Mouse (Mus musculus): ENCODE measurements around the gene Lsmem1. TPM values are rescaled to one million over a fixed set of nuclear protein-coding genes. Genes with fewer than 3 reads are reported as not detected.
"Not testable (repeated sequence)": the region's sequence is repeated elsewhere in the genome, so short reads cannot be mapped to it uniquely, and the experiment has no call there.

Lsmem1 gene
- polyA plus RNA-seq, 1 experiment from 2014 or later, result not detected

DNA sequence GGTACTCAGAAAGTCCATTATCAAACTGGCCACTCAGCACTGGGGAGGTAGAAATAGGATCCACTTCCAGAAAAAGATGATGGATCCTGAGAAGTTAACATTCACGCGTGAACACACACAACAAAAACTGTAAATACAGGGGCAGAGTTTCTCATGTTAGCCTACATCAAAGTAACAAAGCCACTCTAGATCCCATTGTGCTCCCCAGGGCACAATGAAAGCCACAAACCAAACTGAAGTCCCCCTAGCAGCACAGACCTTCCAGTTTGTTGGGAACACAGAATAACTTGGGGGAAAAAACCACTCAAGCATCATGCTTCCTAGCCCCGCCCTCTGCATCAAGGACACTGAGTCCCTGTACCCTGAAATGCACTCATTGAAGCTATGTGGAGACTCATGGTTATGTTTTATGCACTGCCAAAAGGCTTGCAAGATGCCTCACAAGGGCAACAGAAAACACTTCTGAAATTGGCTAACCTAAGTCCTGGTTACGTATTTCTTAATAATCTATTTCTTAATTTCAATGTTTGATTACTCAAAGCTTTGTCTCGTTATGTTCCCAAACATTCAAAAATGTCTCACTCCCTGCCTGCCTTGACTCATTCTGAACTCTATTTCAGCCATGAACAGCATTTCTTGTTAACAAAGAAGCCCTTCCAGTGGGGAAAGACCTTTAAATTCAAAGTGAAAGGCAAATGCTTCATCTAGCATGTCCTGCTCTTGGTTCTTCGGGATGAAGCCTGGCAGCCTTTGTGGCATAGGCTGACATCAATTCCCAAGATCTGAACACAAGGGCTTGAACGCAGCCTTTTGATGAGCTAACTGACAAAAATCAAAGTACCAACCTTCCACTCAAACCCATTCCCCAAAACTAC, 3.1 kb upstream of the Lsmem1 start:
- Histone ChIP-seq H3K27ac (no peak overlapping the region; the same call in 1 of the 2 replicates), H3K4me2 (replicated peaks) (no peak overlapping the region), H3K36me3 (peaks cover 52% of the 10 kb centered on the region), H3K4me3 (replicated peaks) (no peak overlapping the region), H3K27me3 (no peaks in the 10 kb centered on the region), H3K9ac (replicated peaks) (no peak overlapping the region), H3K4me1 (replicated peaks) (no peaks in the 10 kb centered on the region), H3K9me3 (no peaks in the 10 kb centered on the region)
- WGBS, result 92% methylated on average over 7 of the region's 7 CpGs
- ATAC-seq, result no peak

DNA sequence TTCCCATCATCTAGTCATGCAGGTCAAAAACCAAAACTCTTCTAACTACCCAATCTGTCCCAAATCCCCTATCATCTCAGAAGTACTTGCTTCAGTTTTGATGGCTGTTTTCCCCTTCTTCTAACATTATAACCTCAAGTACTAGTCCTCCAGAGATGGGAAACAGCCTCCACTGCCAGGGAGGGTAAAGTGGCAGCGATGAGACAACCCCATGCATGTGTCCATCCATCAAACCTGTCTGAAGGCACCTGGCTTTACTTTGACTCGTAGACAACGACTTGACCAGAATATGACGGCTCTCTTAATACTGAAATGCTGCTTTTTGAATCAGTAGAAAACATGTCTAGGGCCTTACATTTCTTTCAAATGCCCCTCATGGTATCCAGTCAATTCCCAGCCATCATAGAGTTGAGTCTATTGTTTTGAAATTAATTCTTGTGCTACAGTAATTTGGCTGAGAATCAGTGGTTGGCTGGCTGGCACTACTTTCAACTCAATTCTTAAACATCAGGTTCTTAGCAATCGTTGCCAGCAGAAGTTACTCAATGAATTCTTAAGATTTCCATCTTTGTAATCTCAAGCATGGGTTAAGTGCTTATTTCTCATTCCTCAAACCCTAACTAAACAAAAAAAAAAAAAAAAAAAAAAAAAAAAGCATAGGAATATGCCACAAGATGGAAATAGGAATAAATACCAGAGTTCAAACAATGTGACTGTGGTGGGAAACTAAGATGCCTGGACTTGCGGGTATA, 1.4 kb upstream of the Lsmem1 start:
- H3K4me2 ChIP-seq (replicated peaks), result no peak overlapping the region
- 93% methylated on average over 6 of the region's 6 CpGs for WGBS
- no peaks in the 10 kb centered on the region for H3K9me3 ChIP-seq
- ATAC-seq, result no peak
- no peaks in the 10 kb centered on the region for H3K4me1 ChIP-seq (replicated peaks)
- peaks cover 38% of the 10 kb centered on the region for H3K36me3 ChIP-seq
- no peak overlapping the region for H3K4me3 ChIP-seq (replicated peaks)
- H3K9ac ChIP-seq (replicated peaks), result no peak overlapping the region
- no peak overlapping the region for H3K27ac ChIP-seq
- H3K27me3 ChIP-seq, result no peaks in the 10 kb centered on the region

DNA sequence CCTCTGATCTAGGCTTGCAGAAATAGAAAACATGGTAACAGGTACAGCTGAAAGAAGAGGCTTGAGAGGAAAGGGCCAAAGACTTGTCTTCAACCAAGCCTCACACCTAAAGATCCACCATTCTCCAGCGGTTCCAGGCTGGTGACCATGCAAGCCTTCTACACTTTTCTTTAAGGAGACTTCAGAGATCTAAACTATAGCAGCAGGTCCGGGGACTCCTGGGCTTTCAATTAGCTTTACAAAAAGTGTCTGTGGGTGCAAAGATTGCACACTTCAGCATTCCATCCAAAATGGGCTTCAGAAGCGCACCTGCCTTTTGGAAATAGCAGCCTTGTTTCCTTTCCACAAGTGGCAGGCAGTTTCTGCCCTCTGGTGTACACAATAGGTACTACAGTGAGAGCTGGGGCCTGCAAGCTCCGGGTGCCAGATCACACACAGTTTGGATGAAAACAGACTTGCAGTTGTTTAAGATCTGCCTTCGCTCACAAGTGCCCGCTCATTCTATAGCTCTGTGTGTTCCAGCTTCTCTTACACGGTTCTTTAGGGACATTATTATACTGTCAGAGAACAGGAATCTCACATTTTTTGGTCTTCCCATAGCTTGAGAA, 609 bp upstream of the Lsmem1 start:
- Histone ChIP-seq H3K36me3 (peaks cover 30% of the 10 kb centered on the region), H3K4me1 (replicated peaks) (no peaks in the 10 kb centered on the region), H3K9me3 (no peaks in the 10 kb centered on the region), H3K4me3 (replicated peaks) (no peak overlapping the region), H3K9ac (replicated peaks) (no peak overlapping the region), H3K4me2 (replicated peaks) (no peak overlapping the region), H3K27ac (no peak overlapping the region), H3K27me3 (no peaks in the 10 kb centered on the region)
- ATAC-seq, result peak; percentile 27; the same call in 1 of the 2 replicates
- 54% methylated on average over 7 of the region's 7 CpGs for WGBS

DNA sequence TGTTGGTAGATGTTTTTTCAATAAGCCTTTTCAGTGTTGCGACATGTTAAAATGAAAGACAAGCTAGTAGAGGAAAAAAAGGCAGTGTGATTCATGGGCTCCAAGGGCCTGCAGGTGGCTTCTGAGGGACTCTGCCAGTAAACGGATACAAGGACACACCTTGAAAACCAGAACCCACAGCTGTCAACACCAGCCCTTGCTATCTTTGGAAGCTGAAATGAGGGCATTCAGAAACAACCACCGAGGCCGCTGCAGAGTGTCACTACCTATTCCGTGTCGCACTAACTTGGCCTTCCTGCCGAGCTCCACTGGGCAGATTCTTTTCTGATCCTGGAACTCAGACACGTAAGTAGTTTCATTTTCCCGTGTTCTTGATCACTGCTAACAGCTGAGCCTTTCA, 863 bp downstream of the Lsmem1 start:
- WGBS, result 86% methylated on average over 9 of the region's 9 CpGs
- Histone ChIP-seq H3K9ac (replicated peaks) (no peak overlapping the region), H3K4me2 (replicated peaks) (no peak overlapping the region)

DNA sequence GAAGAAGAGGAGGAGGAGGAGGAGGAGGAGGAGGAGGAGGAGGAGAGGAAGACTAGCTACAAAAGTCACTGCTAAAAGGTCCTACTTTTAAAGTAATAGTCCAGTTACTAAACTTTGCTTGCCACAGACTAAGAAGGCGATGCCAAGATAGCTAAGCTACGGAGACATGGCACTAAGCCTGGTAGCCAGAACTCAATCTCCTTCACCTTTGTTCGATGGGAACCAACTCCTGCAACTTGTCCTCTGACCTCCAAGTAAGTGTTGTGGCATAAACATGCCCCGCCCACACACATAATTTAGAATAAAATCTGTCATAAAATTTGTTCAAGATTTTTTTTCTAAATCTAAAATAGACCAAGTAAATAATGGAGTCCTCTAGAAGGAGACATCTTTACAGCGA, 1.3 kb downstream of the Lsmem1 start:
- no peaks in the 10 kb centered on the region for H3K4me1 ChIP-seq (replicated peaks)
- no peak for ATAC-seq
- H3K4me2 ChIP-seq (replicated peaks), result no peak overlapping the region
- WGBS, result 93% methylated on average over 5 of the region's 5 CpGs
- no peaks in the 10 kb centered on the region for H3K27me3 ChIP-seq
- H3K27ac ChIP-seq, result no peak overlapping the region
- no peak overlapping the region for H3K4me3 ChIP-seq (replicated peaks)
- H3K36me3 ChIP-seq, result peaks cover 15% of the 10 kb centered on the region
- no peak overlapping the region for H3K9ac ChIP-seq (replicated peaks)
- no peaks in the 10 kb centered on the region for H3K9me3 ChIP-seq

More for the DNA sequence above, 863 bp downstream of the Lsmem1 start:
- no peak overlapping the region for H3K4me3 ChIP-seq (replicated peaks)
- ATAC-seq, result no peak
- H3K27ac ChIP-seq, result no peak overlapping the region
- H3K36me3 ChIP-seq, result peaks cover 15% of the 10 kb centered on the region
- no peaks in the 10 kb centered on the region for H3K27me3 ChIP-seq
- H3K9me3 ChIP-seq, result no peaks in the 10 kb centered on the region
- H3K4me1 ChIP-seq (replicated peaks), result no peaks in the 10 kb centered on the region

DNA sequence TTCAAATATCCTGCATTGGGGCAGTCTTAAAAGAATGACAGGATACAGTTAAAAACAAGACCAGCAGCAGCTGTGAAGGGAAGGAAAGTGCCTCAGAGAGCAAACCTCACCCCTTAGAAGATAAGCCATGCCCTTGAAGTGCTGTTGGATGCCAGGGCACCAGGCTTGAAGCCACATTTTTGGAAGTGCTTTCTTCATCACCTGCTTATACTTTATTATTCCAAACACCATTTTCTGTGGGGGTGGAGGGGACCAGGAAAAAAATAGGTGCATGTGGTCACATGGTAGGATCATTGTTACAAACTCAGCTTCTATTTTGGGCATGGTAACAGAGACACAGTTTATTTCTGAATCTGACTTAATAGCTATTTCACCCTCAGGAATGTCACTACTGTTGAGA, 1.8 kb downstream of the Lsmem1 start:
- no peaks in the 10 kb centered on the region for H3K27me3 ChIP-seq
- no peaks in the 10 kb centered on the region for H3K4me1 ChIP-seq (replicated peaks)
- no peak overlapping the region for H3K4me3 ChIP-seq (replicated peaks)
- no peaks in the 10 kb centered on the region for H3K9me3 ChIP-seq
- H3K9ac ChIP-seq (replicated peaks), result no peak overlapping the region
- H3K27ac ChIP-seq, result no peak overlapping the region
- no peak for ATAC-seq
- no peak overlapping the region for H3K4me2 ChIP-seq (replicated peaks)
- peaks cover 11% of the 10 kb centered on the region for H3K36me3 ChIP-seq

DNA sequence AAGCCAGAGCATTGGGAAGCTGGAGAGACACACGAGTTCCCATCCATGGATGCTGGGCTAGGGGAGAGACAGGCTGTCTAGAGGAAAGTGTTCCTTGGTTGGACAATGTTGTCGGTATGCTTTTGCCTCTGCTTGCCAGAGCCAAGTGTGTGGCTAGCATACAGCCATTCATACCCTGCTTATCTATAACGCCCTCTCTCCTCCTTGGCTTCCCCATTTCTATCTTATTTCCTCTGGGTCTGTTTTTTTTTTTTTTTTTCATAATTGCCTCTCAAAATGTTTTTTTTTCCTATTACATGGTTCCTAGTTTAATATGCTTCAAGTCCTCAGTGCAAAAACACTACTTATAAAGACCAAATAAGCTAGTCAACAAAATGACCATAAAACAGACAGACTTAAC, 13.8 kb downstream of the Lsmem1 start:
- ATAC-seq, result no peak
- Histone ChIP-seq H3K4me3 (replicated peaks) (no peak overlapping the region), H3K4me1 (replicated peaks) (no peaks in the 10 kb centered on the region), H3K4me2 (replicated peaks) (no peak overlapping the region), H3K9me3 (peaks cover 2% of the 10 kb centered on the region; the same call in 1 of the 2 replicates), H3K9ac (replicated peaks) (no peak overlapping the region), H3K36me3 (no peaks in the 10 kb centered on the region), H3K27ac (no peak overlapping the region), H3K27me3 (no peaks in the 10 kb centered on the region)
- WGBS, result 91% methylated on average over 3 of the region's 3 CpGs

DNA sequence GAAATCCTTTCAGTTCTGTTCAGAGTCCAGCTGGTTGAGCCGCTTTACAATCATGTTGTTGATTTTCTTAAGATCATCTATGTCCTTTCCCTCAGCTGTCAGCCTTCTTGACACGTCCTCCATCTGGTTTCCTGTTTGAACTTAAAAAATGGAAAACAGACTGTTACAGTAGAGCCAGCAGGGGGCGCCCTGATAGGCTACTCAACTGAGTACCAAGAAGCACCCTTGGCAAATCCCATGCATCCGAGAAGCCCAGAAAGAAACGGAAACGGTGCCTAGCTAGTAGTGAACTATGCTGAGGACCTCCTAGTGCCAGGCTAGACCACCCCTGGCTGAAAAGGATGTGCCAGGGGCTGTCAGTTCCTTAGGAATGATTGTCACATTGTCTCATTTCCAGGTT, 22.2 kb downstream of the Lsmem1 start:
- H3K27ac ChIP-seq, result no peak overlapping the region
- H3K9me3 ChIP-seq, result peaks cover 7% of the 10 kb centered on the region; the same call in 1 of the 2 replicates
- no peak overlapping the region for H3K4me2 ChIP-seq (replicated peaks)
- H3K4me3 ChIP-seq (replicated peaks), result no peak overlapping the region
- WGBS, result 64% methylated on average over 6 of the region's 6 CpGs
- no peak overlapping the region for H3K9ac ChIP-seq (replicated peaks)
- no peaks in the 10 kb centered on the region for H3K36me3 ChIP-seq
- H3K4me1 ChIP-seq (replicated peaks), result no peaks in the 10 kb centered on the region
- ATAC-seq, result no peak
- no peaks in the 10 kb centered on the region for H3K27me3 ChIP-seq

DNA sequence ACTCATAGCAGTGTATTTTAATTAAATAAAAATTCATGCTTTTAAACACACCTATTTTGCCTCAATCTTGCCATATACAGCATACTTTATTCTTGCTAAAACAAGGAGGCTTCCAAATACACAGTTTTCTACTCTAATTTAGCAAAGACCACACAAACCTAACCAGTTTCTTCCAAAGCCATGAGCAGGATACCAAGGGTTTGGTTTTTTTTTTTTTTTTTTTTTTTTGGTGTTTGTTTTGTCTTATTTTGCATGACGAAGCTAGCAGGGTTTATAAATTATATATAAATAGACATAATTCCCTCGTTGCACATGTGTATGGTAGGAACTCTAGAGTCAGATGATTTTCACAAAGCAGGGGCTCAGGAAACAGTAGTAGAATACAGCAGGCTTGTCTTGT, 23.1 kb downstream of the Lsmem1 start:
- H3K27me3 ChIP-seq, result no peaks in the 10 kb centered on the region
- H3K36me3 ChIP-seq, result no peaks in the 10 kb centered on the region
- H3K9ac ChIP-seq (replicated peaks), result no peak overlapping the region
- no peak overlapping the region for H3K4me3 ChIP-seq (replicated peaks)
- no peaks in the 10 kb centered on the region for H3K4me1 ChIP-seq (replicated peaks)
- no peak overlapping the region for H3K27ac ChIP-seq
- no peak for ATAC-seq
- H3K9me3 ChIP-seq, result peaks cover 7% of the 10 kb centered on the region; the same call in 1 of the 2 replicates
- 84% methylated on average over 2 of the region's 2 CpGs for WGBS
- no peak overlapping the region for H3K4me2 ChIP-seq (replicated peaks)

DNA sequence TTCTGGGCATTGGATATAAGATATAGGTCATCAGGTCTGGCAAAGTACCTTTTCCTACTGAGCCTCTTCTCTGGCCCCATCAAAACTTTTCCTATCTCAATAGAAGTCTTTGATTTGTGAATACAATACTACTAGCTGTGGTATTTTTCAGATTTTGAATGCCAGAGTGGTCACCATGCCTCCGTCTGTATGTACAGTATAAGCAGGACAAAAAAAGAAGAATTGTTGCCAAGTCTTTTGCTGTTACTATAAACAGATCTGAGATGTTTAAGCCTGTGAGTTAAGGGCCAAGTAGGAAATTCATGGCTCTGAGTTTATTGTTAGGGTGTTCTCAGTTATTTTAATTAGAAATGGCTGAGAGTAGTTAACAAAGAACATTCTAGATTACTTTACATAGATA, 24.1 kb downstream of the Lsmem1 start:
- H3K4me3 ChIP-seq (replicated peaks); H3K27ac ChIP-seq; H3K4me1 ChIP-seq (replicated peaks); H3K27me3 ChIP-seq; H3K9me3 ChIP-seq; H3K9ac ChIP-seq (replicated peaks); ATAC-seq; H3K36me3 ChIP-seq; H3K4me2 ChIP-seq (replicated peaks): not testable (repeated sequence)
- 59% methylated on average over 1 of the region's 1 CpGs for WGBS

DNA sequence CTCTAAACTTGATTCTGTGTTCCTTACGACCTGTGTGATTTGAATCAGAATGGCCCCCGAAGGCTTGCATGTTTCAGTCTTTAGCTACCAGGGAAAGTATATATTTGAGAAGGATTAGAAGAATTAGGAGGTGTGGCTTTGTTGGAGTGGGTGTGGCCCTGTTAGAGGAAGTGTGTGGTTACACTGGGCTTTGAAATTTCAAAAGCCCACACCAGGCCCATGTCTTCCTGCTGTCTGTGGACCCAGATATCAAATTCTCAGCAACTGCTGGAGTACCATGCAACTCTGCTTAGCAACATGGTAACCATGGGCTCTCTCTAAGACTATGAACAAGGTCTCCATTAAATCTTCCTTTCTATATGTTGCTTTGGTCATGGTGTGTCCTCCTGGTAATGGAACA, 27.7 kb downstream of the Lsmem1 start:
- Histone ChIP-seq H3K9me3 (no peaks in the 10 kb centered on the region), H3K4me2 (replicated peaks) (no peak overlapping the region), H3K4me1 (replicated peaks) (no peaks in the 10 kb centered on the region), H3K27me3 (no peaks in the 10 kb centered on the region), H3K4me3 (replicated peaks) (no peak overlapping the region), H3K9ac (replicated peaks) (no peak overlapping the region), H3K27ac (no peak overlapping the region), H3K36me3 (no peaks in the 10 kb centered on the region)
- 85% methylated on average over 2 of the region's 2 CpGs for WGBS
- no peak for ATAC-seq

DNA sequence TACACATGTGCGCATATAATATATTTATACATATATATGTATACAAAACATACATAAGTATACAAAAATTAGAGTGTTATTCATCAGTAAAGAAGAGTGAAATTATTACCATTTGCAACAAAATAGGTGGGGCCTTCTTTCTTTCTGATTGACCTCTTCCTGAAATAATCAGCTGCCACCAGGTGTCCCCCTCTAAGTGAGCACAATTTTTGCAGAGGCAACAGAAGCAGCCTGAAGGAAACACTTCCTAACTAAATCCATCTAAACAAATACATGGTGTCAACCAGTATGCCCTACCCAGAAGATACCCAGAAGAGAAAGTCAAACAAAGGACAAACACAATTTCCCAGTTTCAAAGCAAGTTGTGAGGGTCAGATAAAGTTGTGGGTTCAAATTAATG, 29.6 kb downstream of the Lsmem1 start:
- Histone ChIP-seq H3K9ac (replicated peaks) (no peak overlapping the region), H3K4me2 (replicated peaks) (no peak overlapping the region), H3K4me3 (replicated peaks) (no peak overlapping the region), H3K27me3 (no peaks in the 10 kb centered on the region), H3K4me1 (replicated peaks) (no peaks in the 10 kb centered on the region), H3K36me3 (no peaks in the 10 kb centered on the region), H3K9me3 (no peaks in the 10 kb centered on the region), H3K27ac (no peak overlapping the region)
- 100% methylated on average over 1 of the region's 1 CpGs for WGBS
- ATAC-seq, result no peak
